Mouse (Mus musculus) midbrain, embryonic 10.5 days (tissue): ENCODE measurements at regions not wholly inside any gene's neighbourhood (a gene's known extent, or its start where the extent isn't known, plus 50 kb on each side); places are given as distances from the start of the nearest gene placed in this dataset.

Experiments used
- DNase-seq: peaks from one replicate; pipeline ENCODE4 v3.0.0-alpha.2; 2017; ENCODE audit warnings: low spot score
- H3K27ac ChIP-seq: fragments of 300-500 bp; sonication (generic); replicated peaks from 2 replicates; pipeline ENCODE4 v1.5.1; 2016; ENCODE audit warnings: mild to moderate bottlenecking
- H3K27me3 ChIP-seq: fragments of 300-500 bp; sonication (generic); 2 replicates; pipeline ENCODE4 v1.6.1; 2016; ENCODE audit warnings: low read depth, mild to moderate bottlenecking; ENCODE audit not compliant: poor library complexity, severe bottlenecking
- H3K36me3 ChIP-seq: fragments of 300-500 bp; sonication (generic); 2 replicates; pipeline ENCODE4 v1.6.1; 2016; ENCODE audit warnings: mild to moderate bottlenecking, moderate library complexity
- H3K4me1 ChIP-seq: fragments of 300-500 bp; sonication (generic); 2 replicates; pipeline ENCODE4 v1.6.1; 2016
- H3K4me3 ChIP-seq: fragments of 300-500 bp; sonication (generic); 2 replicates; pipeline ENCODE4 v1.5.1; 2016; ENCODE audit warnings: mild to moderate bottlenecking, moderate library complexity
- H3K9me3 ChIP-seq: fragments of 300-500 bp; sonication (generic); replicated peaks from 2 replicates; pipeline ENCODE4 v1.6.1; 2016; ENCODE audit warnings: mild to moderate bottlenecking
- WGBS: fragments of 180-500 bp; shearing (Covaris S2); methylation state at CpG from one replicate; pipeline ENCODE4 v1.1.7; 2016; 5-methylcytosine and 5-hydroxymethylcytosine counted together

- Histone ChIP-seq H3K4me1 (no peaks in the 10 kb centered on the region), H3K27ac (no peak overlapping the region), H3K27me3 (no peaks in the 10 kb centered on the region), H3K9me3 (no peaks in the 10 kb centered on the region), H3K4me3 (no peak overlapping the region), H3K36me3 (no peaks in the 10 kb centered on the region)
- WGBS: 88% methylated on average over 10 of the region's 10 CpGs
- no peak for DNase-seq
Observed at GRCm38 (mm10) chr11:18712642-18713053, 306.1 kb downstream of the Meis1 start.

- Histone ChIP-seq H3K4me1 (no peaks in the 10 kb centered on the region), H3K27me3 (no peaks in the 10 kb centered on the region), H3K36me3 (no peaks in the 10 kb centered on the region), H3K27ac (no peak overlapping the region), H3K4me3 (no peak overlapping the region), H3K9me3 (no peaks in the 10 kb centered on the region)
- 85% methylated on average over 3 of the region's 3 CpGs for WGBS
- no peak for DNase-seq
Observed at GRCm38 (mm10) chr11:18709628-18710027, 309.2 kb downstream of the Meis1 start.

- H3K9me3 ChIP-seq: no peaks in the 10 kb centered on the region
- H3K36me3 ChIP-seq: no peaks in the 10 kb centered on the region
- 84% methylated on average over 6 of the region's 6 CpGs for WGBS
- no peaks in the 10 kb centered on the region for H3K4me1 ChIP-seq
- H3K27ac ChIP-seq: no peak overlapping the region
- H3K4me3 ChIP-seq: no peak overlapping the region
- no peaks in the 10 kb centered on the region for H3K27me3 ChIP-seq
- no peak for DNase-seq
Observed at GRCm38 (mm10) chr11:18681593-18681992, 337.2 kb downstream of the Meis1 start.

GRCm38 (mm10) chr11:18676876-18677275 is 341.9 kb downstream of the Meis1 start:
- Histone ChIP-seq H3K9me3 (no peaks in the 10 kb centered on the region), H3K4me3 (no peak overlapping the region), H3K27ac (no peak overlapping the region), H3K36me3 (no peaks in the 10 kb centered on the region), H3K27me3 (no peaks in the 10 kb centered on the region), H3K4me1 (no peaks in the 10 kb centered on the region)
- 94% methylated on average over 2 of the region's 2 CpGs for WGBS
- DNase-seq: no peak

- no peaks in the 10 kb centered on the region for H3K36me3 ChIP-seq
- no peaks in the 10 kb centered on the region for H3K9me3 ChIP-seq
- H3K27ac ChIP-seq: no peak overlapping the region
- H3K27me3 ChIP-seq: no peaks in the 10 kb centered on the region
- no peak overlapping the region for H3K4me3 ChIP-seq
- no peak for DNase-seq
- no peaks in the 10 kb centered on the region for H3K4me1 ChIP-seq
- 93% methylated on average over 2 of the region's 2 CpGs for WGBS
Observed at GRCm38 (mm10) chr11:18670967-18671366, 347.8 kb downstream of the Meis1 start.

GRCm38 (mm10) chr11:18669322-18669721 is 349.5 kb downstream of the Meis1 start:
- Histone ChIP-seq H3K36me3 (no peaks in the 10 kb centered on the region), H3K27me3 (no peaks in the 10 kb centered on the region), H3K4me3 (no peak overlapping the region), H3K4me1 (no peaks in the 10 kb centered on the region), H3K9me3 (no peaks in the 10 kb centered on the region), H3K27ac (no peak overlapping the region)
- DNase-seq: no peak
- WGBS: 76% methylated on average over 2 of the region's 2 CpGs

GRCm38 (mm10) chr11:18656358-18656757 is 362.4 kb downstream of the Meis1 start:
- H3K27me3 ChIP-seq: no peaks in the 10 kb centered on the region
- no peaks in the 10 kb centered on the region for H3K4me1 ChIP-seq
- 88% methylated on average over 1 of the region's 1 CpGs for WGBS
- DNase-seq: no peak
- no peak overlapping the region for H3K27ac ChIP-seq
- H3K36me3 ChIP-seq: no peaks in the 10 kb centered on the region
- no peaks in the 10 kb centered on the region for H3K9me3 ChIP-seq
- no peak overlapping the region for H3K4me3 ChIP-seq

- Histone ChIP-seq H3K27ac (no peak overlapping the region), H3K9me3 (no peaks in the 10 kb centered on the region), H3K4me1 (no peaks in the 10 kb centered on the region), H3K4me3 (no peak overlapping the region), H3K27me3 (no peaks in the 10 kb centered on the region), H3K36me3 (no peaks in the 10 kb centered on the region)
- DNase-seq: no peak
- whole genome bisulfite sequencing: 74% methylated on average over 5 of the region's 5 CpGs
Observed at GRCm38 (mm10) chr11:18631975-18632773, 386.6 kb downstream of the Meis1 start.

- Histone ChIP-seq H3K27me3 (no peaks in the 10 kb centered on the region), H3K4me3 (no peak overlapping the region), H3K36me3 (no peaks in the 10 kb centered on the region), H3K9me3 (no peaks in the 10 kb centered on the region), H3K27ac (no peak overlapping the region), H3K4me1 (no peaks in the 10 kb centered on the region)
- 93% methylated on average over 7 of the region's 7 CpGs for WGBS
- DNase-seq: no peak
Observed at GRCm38 (mm10) chr11:18631570-18631969, 387.2 kb downstream of the Meis1 start.

GRCm38 (mm10) chr11:18621777-18622176 is 397.0 kb downstream of the Meis1 start:
- Histone ChIP-seq H3K4me1 (peaks cover 13% of the 10 kb centered on the region), H3K27ac (no peak overlapping the region), H3K4me3 (no peak overlapping the region), H3K9me3 (no peaks in the 10 kb centered on the region), H3K27me3 (peaks cover 23% of the 10 kb centered on the region), H3K36me3 (no peaks in the 10 kb centered on the region)
- WGBS: 41% methylated on average over 3 of the region's 3 CpGs
- DNase-seq: peak; percentile 18

- peaks cover 8% of the 10 kb centered on the region for H3K4me1 ChIP-seq
- H3K27ac ChIP-seq: no peak overlapping the region
- WGBS: 44% methylated on average over 6 of the region's 6 CpGs
- no peak overlapping the region for H3K4me3 ChIP-seq
- no peaks in the 10 kb centered on the region for H3K9me3 ChIP-seq
- H3K36me3 ChIP-seq: no peaks in the 10 kb centered on the region
- H3K27me3 ChIP-seq: no peaks in the 10 kb centered on the region
- no peak for DNase-seq
Observed at GRCm38 (mm10) chr11:18604836-18605235, 413.9 kb downstream of the Meis1 start.

GRCm38 (mm10) chr11:18601568-18602182 is 417.1 kb downstream of the Meis1 start:
- Histone ChIP-seq H3K9me3 (no peaks in the 10 kb centered on the region), H3K4me3 (no peak overlapping the region), H3K36me3 (no peaks in the 10 kb centered on the region), H3K27ac (no peak overlapping the region), H3K4me1 (peaks cover 8% of the 10 kb centered on the region), H3K27me3 (no peaks in the 10 kb centered on the region)
- 84% methylated on average over 6 of the region's 6 CpGs for WGBS
- DNase-seq: no peak

- H3K4me3 ChIP-seq: no peak overlapping the region
- no peaks in the 10 kb centered on the region for H3K4me1 ChIP-seq
- no peaks in the 10 kb centered on the region for H3K9me3 ChIP-seq
- no peaks in the 10 kb centered on the region for H3K27me3 ChIP-seq
- 80% methylated on average over 3 of the region's 3 CpGs for WGBS
- H3K27ac ChIP-seq: no peak overlapping the region
- no peaks in the 10 kb centered on the region for H3K36me3 ChIP-seq
- DNase-seq: no peak
Observed at GRCm38 (mm10) chr11:18598349-18598748, 420.4 kb downstream of the Meis1 start.
